Mouse (Mus musculus) heart, embryonic 16.5 days (tissue): Measurements from ENCODE around the gene Mybpc3. TPM values are rescaled to one million over a fixed set of nuclear protein-coding genes. Genes with fewer than 3 reads are reported as not detected.

Experiments used
- ATAC-seq: fragments of 200-750 bp; cut with Nextera tagmentation; replicated peaks from 2 replicates; pipeline ENCODE4 v1.8.0; 2017; ENCODE audit warnings: moderate number of reproducible peaks; ENCODE audit not compliant: insufficient read depth, low FRiP score; ENCODE audit errors: extremely low read depth
- H3K27ac ChIP-seq: fragments of 300-500 bp; sonication (generic); 2 replicates; pipeline ENCODE4 v1.5.1; 2014; ENCODE audit warnings: mild to moderate bottlenecking, low read length, control low read depth, moderate library complexity
- H3K27me3 ChIP-seq: fragments of 300-500 bp; sonication (generic); 2 replicates; pipeline ENCODE4 v1.6.1; 2014; ENCODE audit warnings: low read length, mixed read lengths; ENCODE audit not compliant: control insufficient read depth, insufficient read depth
- H3K36me3 ChIP-seq: fragments of 300-500 bp; sonication (generic); 2 replicates; pipeline ENCODE4 v1.6.1; 2014; ENCODE audit not compliant: control insufficient read depth, insufficient read depth
- H3K4me1 ChIP-seq: fragments of 300-500 bp; sonication (generic); 2 replicates; pipeline ENCODE4 v1.6.1; 2014; ENCODE audit warnings: low read length, mixed read lengths; ENCODE audit not compliant: control insufficient read depth, insufficient read depth
- H3K4me2 ChIP-seq: fragments of 300-500 bp; sonication (generic); 2 replicates; pipeline ENCODE4 v1.6.1; 2014; ENCODE audit warnings: low read depth, mild to moderate bottlenecking, control low read depth, low read length
- H3K4me3 ChIP-seq: fragments of 300-500 bp; sonication (generic); 2 replicates; pipeline ENCODE4 v1.5.1; 2014; ENCODE audit warnings: mild to moderate bottlenecking, control low read depth, low read length
- H3K9ac ChIP-seq: fragments of 300-500 bp; sonication (generic); 2 replicates; pipeline ENCODE4 v1.6.1; 2014; ENCODE audit warnings: low read length, control low read depth
- H3K9me3 ChIP-seq: fragments of 300-500 bp; sonication (generic); replicated peaks from 2 replicates; pipeline ENCODE4 v1.6.1; 2016; ENCODE audit warnings: low read length; ENCODE audit not compliant: control insufficient read depth
- WGBS: fragments of 180-500 bp; shearing (Covaris S2); extraction: QIAGEN DNeasy Blood & Tissue Kit; methylation state at CpG from one replicate; pipeline ENCODE4 v1.1.7; 2014; 5-methylcytosine and 5-hydroxymethylcytosine counted together
- polyA plus RNA-seq: library from polyadenylated mRNA; unstranded; fragments of >200 nt; fragmentation: Nextera tagmentation; extraction: Ambion mirVana; gene quantifications from 2 replicates; pipeline ENCODE4 v1.2.1, GENCODE M21; 2015

The Mybpc3 gene
- polyA plus RNA-seq, 1 experiment from 2014 or later = 1,022 TPM

- Histone ChIP-seq H3K9me3 (no peaks in the 10 kb centered on the region), H3K27me3 (no peaks in the 10 kb centered on the region), H3K4me3 (peak overlapping the region; percentile 67), H3K36me3 (no peaks in the 10 kb centered on the region), H3K4me2 (peak overlapping the region; percentile 97), H3K9ac (peak overlapping the region; percentile 83), H3K4me1 (peaks cover 10% of the 10 kb centered on the region; the same call in 1 of the 2 replicates), H3K27ac (no peak overlapping the region; the same call in 1 of the 2 replicates)
- ATAC-seq = peak; percentile 59
- WGBS = under 1% methylated on average over 28 of the region's 36 CpGs
Observed at GRCm38 (mm10) chr2:91078314-91079025, 39.5 kb upstream of the Mybpc3 start.

- Histone ChIP-seq H3K9ac (peak overlapping the region; percentile 83), H3K4me1 (peaks cover 10% of the 10 kb centered on the region; the same call in 1 of the 2 replicates), H3K4me3 (peak overlapping the region; percentile 67), H3K27ac (no peak overlapping the region; the same call in 1 of the 2 replicates), H3K27me3 (no peaks in the 10 kb centered on the region), H3K4me2 (peak overlapping the region; percentile 97), H3K9me3 (no peaks in the 10 kb centered on the region), H3K36me3 (no peaks in the 10 kb centered on the region)
- WGBS = 27% methylated on average over 5 of the region's 5 CpGs
- no peak; the same call in 1 of the 2 replicates for ATAC-seq
Observed at GRCm38 (mm10) chr2:91079026-91079384, 38.9 kb upstream of the Mybpc3 start.

- peaks cover 9% of the 10 kb centered on the region; the same call in 1 of the 2 replicates for H3K4me1 ChIP-seq
- H3K27me3 ChIP-seq = no peaks in the 10 kb centered on the region
- WGBS = 79% methylated on average over 8 of the region's 8 CpGs
- H3K9ac ChIP-seq = no peak overlapping the region
- no peaks in the 10 kb centered on the region for H3K36me3 ChIP-seq
- no peaks in the 10 kb centered on the region for H3K9me3 ChIP-seq
- no peak overlapping the region for H3K27ac ChIP-seq
- no peak overlapping the region for H3K4me2 ChIP-seq
- ATAC-seq = no peak
- no peak overlapping the region for H3K4me3 ChIP-seq
Observed at GRCm38 (mm10) chr2:91080784-91081513, 37.0 kb upstream of the Mybpc3 start.

GRCm38 (mm10) chr2:91081775-91082695 is 35.9 kb upstream of the Mybpc3 start, which contains the start of gene Spi1:
TSS of gene Spi1 (plus strand) at chr2:91082390.
- H3K9ac ChIP-seq = no peak within 1 kb of the TSS
- no peak for ATAC-seq
- 73% methylated on average over 13 of the region's 13 CpGs for WGBS
- H3K27ac ChIP-seq = peak within 1 kb of the TSS; percentile 46
- H3K27me3 ChIP-seq = no peaks in the 10 kb centered on the region
- no peak within 1 kb of the TSS for H3K4me2 ChIP-seq
- peaks cover 7% of the 10 kb centered on the region; the same call in 1 of the 2 replicates for H3K4me1 ChIP-seq
- H3K4me3 ChIP-seq = no peak within 1 kb of the TSS
- no peaks in the 10 kb centered on the region for H3K9me3 ChIP-seq
- no peaks in the 10 kb centered on the region for H3K36me3 ChIP-seq

- H3K4me2 ChIP-seq = no peak overlapping the region
- no peaks in the 10 kb centered on the region for H3K9me3 ChIP-seq
- H3K27ac ChIP-seq = peak overlapping the region; percentile 46
- peaks cover 7% of the 10 kb centered on the region; the same call in 1 of the 2 replicates for H3K4me1 ChIP-seq
- ATAC-seq = no peak; the same call in 1 of the 2 replicates
- WGBS = 56% methylated on average over 11 of the region's 11 CpGs
- no peak overlapping the region for H3K4me3 ChIP-seq
- no peak overlapping the region for H3K9ac ChIP-seq
- H3K27me3 ChIP-seq = no peaks in the 10 kb centered on the region
- no peaks in the 10 kb centered on the region for H3K36me3 ChIP-seq
Observed at GRCm38 (mm10) chr2:91082844-91083243, 35.1 kb upstream of the Mybpc3 start.

- Histone ChIP-seq H3K9ac (no peak overlapping the region), H3K27ac (peak overlapping the region; percentile 46; the same call in 1 of the 2 replicates), H3K4me2 (no peak overlapping the region), H3K4me3 (no peak overlapping the region), H3K9me3 (no peaks in the 10 kb centered on the region), H3K36me3 (no peaks in the 10 kb centered on the region), H3K27me3 (no peaks in the 10 kb centered on the region), H3K4me1 (peaks cover 2% of the 10 kb centered on the region; the same call in 1 of the 2 replicates)
- WGBS = 61% methylated on average over 1 of the region's 1 CpGs
- no peak for ATAC-seq
Observed at GRCm38 (mm10) chr2:91083366-91083940, 34.5 kb upstream of the Mybpc3 start.

- Histone ChIP-seq H3K9me3 (no peaks in the 10 kb centered on the region), H3K36me3 (no peaks in the 10 kb centered on the region), H3K4me1 (no peaks in the 10 kb centered on the region), H3K9ac (no peak overlapping the region), H3K4me3 (no peak overlapping the region), H3K27me3 (no peaks in the 10 kb centered on the region), H3K27ac (no peak overlapping the region), H3K4me2 (no peak overlapping the region)
- WGBS = 74% methylated on average over 15 of the region's 15 CpGs
- ATAC-seq = no peak
Observed at GRCm38 (mm10) chr2:91084179-91084820, 33.6 kb upstream of the Mybpc3 start.
